Mouse (Mus musculus) testis, postnatal 14 days (tissue): Measurements from ENCODE around the gene Pilrb2.
A peak's percentile ranks its signal among the peaks of the same experiment; 100 is the strongest.
"Not testable (repeated sequence)": the region's sequence is repeated elsewhere in the genome, so short reads cannot be mapped to it uniquely, and the experiment has no call there.

ENCODE experiments used
- DNase-seq: peaks from one replicate; pipeline ENCODE4 v3.0.0; 2021; ENCODE audit warnings: low spot score

Gene Pilrb2

DNA sequence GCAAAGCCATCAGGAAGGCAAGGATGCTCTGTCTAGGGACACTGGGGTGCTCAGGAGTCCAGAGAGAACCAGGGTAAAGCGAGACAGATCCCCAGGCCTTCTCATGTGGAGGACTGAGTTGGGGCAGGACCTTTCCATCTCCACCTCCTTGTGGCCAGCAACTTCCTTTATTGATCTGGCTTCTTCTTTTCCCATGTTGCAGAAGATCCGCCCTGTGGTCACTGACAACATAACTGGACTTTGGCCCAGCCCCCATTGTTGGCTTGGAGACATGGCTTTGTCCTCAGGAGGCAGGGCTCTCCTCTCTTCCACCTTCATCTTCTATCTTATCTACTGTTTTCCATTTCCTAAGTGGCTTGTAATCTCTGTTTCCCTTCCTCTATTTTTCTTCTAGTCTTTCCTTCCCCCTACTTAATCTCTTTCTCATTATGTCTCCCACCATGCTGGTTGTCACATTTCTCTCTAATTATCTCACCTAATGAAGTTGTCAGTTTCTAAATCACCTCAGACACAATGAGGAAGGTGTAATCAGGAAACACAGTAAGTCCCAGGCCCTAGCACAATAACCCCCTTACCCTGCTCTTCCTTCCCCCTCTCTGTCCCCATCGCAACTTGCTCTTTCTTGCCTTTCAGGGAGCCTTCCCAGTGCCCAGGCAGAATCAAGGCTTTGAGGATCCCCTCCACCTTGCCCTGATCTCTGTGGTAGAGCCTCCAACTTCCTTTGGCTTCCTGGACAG, at the start of gene Pilrb2:
Gene Pilrb2 (minus strand): TSS at position 172 of the 737 bp plus-strand sequence.
- DNase-seq: not testable (repeated sequence)

DNA sequence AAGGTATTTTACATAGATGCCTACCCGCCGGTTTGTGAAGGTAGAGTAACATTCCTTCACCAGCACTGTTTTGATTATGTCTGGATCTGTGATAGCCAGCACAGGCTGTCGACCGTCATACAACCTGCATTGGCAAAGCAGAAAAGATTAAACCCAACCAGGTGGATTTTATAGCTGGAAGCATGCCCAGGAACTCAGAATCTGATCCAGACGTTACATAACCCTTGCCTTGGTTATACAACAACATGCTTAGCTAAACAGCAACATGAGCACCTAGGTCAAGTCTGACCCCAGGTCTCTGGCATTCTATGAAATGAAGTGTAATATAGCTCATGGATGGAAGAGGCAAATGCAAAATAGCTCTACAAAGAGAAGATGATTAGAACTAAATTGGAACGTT, 43.9 kb upstream of the Pilrb2 start:
- DNase-seq: no peak

DNA sequence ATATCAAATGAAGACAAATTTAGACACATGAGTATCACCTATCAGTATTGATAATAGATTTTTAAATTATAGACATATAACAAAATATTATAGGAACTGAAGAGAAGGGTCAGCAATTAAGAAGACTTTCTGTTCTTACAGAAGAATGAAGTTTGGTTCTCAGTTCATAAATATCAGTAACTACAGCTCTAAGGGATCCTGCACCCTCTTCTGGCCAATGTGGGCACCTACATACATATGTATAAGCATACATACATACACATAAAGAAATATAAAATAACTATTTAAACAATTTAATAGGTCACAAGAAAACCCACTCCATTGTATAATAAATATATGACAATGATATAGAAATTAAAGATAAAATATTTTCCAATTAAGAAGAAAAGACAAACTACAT, 42.9 kb upstream of the Pilrb2 start:
- no peak for DNase-seq

GRCm38 (mm10) chr5:137909564-137910262, 38.1 kb upstream of the Pilrb2 start:
- DNase-seq: no peak

DNA sequence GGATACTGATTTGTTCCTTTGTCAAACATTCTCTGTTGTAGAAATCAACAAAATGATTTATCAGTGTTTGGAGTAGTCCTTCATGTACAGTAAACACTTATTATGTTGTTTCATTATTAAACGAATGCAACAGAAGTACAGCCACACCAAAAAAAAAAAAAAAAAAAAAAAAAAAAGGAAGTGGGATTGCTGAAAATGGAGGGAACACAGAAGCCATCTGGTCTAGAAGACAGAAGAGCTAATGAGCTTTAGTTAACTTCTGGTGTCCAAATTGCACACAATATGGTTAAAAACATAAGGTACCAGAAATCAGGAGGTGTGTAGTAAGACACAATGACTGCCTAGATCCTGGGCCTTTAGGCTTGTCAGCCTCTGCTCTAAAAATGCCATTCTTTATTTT, 26.2 kb upstream of the Pilrb2 start:
- DNase-seq: no peak

- no peak for DNase-seq
Measured at GRCm38 (mm10) chr5:137892954-137893353, 21.3 kb upstream of the Pilrb2 start.

DNA sequence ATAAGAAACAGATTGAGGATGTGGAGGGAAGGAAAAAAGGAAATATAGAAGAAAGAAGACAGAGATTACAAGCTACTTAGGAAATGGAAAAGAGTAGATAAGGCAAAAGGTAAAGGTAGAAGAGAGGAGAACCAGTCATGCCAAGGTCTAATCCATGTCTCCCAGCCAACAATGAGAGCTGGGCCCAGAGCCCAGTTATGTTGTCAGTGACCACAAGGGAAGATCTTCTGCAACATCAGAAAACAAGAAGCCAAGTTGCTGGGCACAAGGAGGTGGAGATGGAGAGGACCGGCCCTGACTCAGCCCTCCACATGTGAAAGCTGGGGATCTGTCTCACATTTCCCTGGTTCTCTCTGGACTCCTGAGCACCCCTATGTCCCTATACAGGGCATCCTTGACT, 16.1 kb upstream of the Pilrb2 start:
- no peak for DNase-seq

- DNase-seq: no peak
Measured at GRCm38 (mm10) chr5:137885894-137886293, 14.3 kb upstream of the Pilrb2 start.

- no peak for DNase-seq
Measured at GRCm38 (mm10) chr5:137883345-137883744, 11.7 kb upstream of the Pilrb2 start.

GRCm38 (mm10) chr5:137882922-137883321, 11.3 kb upstream of the Pilrb2 start:
- DNase-seq: no peak

DNA sequence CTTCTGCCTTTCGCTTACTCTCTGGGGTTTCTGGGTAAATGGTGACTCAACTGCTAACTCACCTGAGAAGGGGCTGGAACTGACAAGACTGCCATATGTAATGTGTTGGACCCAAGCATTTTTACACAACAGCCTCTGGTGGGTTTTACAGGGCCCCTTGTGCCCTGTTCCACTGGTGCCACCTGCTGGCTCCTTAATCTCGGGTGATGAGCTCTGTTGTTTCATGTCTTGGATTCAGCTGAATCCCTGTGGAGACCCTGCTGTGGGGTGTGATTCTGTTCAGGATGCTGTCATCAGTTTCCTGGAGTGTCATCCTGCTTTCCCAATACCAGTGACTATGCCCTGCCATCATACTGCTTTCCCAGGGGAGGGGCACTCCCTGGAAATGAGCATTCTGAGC, 6.2 kb upstream of the Pilrb2 start:
- DNase-seq: no peak

- DNase-seq: no peak
Measured at GRCm38 (mm10) chr5:137875054-137875453, 3.4 kb upstream of the Pilrb2 start.

GRCm38 (mm10) chr5:137872381-137872702, 727 bp upstream of the Pilrb2 start:
- DNase-seq: not testable (repeated sequence)

GRCm38 (mm10) chr5:137868600-137868999, 3.0 kb downstream of the Pilrb2 start:
- not testable (repeated sequence) for DNase-seq

GRCm38 (mm10) chr5:137864008-137864407, 7.6 kb downstream of the Pilrb2 start:
- not testable (repeated sequence) for DNase-seq

DNA sequence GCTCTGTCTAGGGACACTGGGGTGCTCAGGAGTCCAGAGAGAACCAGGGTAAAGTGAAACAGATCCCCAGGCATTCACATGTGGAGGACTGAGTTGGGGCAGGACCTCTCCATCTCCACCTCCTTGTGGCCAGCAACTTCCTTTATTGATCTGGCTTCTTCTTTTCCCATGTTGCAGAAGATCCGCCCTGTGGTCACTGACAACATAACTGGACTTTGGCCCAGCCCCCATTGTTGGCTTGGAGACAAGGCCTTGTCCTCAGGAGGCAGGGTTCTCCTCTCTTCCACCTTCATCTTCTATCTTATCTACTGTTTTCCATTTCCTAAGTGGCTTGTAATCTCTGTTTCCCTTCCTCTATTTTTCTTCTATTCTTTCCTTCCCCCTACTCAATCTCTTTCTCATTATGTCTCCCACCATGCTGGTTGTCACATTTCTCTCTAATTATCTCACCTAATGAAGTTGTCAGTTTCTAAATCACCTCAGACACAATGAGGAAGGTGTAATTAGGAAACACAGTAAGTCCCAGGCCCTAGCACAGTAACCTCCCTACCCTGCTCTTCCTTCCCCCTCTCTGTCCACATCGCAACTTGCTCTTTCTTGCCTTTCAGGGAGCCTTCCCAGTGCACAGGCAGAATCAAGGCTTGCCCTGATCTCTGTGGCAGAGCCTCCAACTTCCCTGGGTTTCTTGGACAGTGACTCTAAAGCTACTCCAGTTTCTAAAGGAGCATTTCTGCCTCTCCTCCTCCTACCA, 13.5 kb downstream of the Pilrb2 start, which contains the start of gene Pilrb1:
Gene Pilrb1 (minus strand): TSS at position 147 of the 751 bp plus-strand sequence.
- not testable (repeated sequence) for DNase-seq

GRCm38 (mm10) chr5:137856870-137857269, 14.7 kb downstream of the Pilrb2 start:
- not testable (repeated sequence) for DNase-seq

DNA sequence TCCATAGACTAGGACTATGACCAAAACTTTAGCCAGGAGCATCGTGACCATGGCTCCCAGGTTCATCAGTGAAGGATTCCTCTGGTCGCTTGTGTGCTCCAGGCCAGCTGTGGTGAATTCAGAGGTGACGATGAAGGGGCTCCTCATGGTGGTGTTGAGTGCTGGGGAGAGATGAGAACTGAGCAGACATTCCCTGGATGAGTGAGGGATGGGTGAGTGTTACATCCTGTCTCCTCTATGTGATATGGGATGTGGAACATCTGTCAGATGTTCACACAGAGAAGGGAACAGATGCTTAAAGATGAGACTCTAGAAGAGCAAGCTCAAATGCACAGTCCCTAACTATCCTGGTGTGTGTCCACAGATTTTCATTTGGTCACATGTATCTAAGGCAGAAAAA, 16.7 kb downstream of the Pilrb2 start:
- DNase-seq: not testable (repeated sequence)

DNA sequence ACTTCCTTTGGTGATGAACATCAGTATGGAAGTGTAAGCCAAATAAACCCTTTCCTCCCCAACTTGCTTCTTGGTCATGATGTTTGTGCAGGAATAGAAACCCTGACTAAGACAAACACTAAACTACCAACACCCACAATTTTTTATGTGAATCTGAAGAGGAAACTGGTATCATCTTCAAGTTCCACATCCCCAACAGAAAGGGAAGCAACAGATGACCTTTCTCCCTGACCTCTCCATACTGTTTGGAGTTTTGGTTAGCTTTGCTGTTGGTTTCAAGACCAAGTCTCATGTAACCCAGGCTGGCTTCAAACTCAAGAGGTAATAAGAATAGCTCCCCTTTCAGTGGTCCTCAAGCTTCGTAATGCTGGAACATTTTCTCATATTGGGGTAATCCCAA, 21.3 kb downstream of the Pilrb2 start:
- DNase-seq: not testable (repeated sequence)

DNA sequence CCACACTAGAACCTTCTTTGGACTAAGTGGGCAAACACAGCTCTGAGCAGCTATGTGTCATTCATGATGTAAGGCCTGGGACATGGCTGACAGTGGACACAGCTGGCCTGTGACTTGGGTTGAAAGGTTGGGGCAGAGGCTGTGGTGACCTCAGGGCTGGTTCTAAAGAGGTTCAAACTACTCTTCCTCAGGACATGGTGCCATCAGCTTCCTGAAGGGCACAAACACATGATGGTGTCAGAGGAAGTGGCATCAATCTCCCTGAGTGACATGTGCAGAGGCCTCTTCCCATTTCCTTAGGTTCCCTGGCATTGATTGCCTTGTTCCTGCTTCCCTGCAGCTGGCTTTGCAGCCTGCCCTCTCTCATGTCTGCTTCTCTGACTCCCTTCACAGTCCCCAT, 34.5 kb downstream of the Pilrb2 start:
- DNase-seq: not testable (repeated sequence)

DNA sequence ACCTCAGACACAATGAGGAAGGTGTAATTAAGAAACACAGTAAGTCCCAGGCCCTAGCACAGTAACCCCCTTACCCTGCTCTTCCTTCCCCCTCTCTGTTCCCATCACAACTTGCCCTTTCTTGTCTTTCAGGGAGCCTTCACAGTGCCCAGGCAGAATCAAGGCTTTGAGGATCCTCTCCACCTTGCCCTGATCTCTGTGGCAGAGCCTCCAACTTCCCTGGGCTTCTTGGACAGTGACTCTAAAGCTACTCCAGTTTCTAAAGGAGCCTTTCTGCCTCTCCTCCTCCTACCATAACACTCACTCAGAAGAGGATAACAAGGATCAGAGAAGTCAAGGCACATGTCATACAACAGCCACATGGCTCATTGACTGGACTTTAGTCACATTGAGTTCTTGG, 35.0 kb downstream of the Pilrb2 start:
- no peak for DNase-seq

DNA sequence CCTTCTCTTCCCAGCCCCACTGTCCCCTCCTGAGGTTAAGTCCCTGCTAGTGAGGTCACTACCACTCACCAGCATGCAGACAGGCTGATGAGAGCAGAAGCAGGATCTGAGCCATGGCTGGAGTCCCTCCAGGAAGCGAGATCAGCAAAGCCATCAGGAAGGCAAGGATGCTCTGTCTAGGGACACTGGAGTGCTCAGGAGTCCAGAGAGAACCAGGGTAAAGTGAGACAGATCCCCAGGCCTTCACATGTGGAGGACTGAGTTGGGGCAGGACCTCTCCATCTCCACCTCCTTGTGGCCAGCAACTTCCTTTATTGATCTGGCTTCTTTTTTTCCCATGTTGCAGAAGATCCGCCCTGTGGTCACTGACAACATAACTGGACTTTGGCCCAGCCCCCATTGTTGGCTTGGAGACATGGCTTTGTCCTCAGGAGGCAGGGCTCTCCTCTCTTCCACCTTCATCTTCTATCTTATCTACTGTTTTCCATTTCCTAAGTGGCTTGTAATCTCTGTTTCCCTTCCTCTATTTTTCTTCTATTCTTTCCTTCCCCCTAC, 35.6 kb downstream of the Pilrb2 start, which contains the start of gene Pilra:
Gene Pilra (minus strand): TSS at position 316 of the 555 bp plus-strand sequence.
- DNase-seq: peak; percentile 2
